Mouse (Mus musculus) C2C12 (cell line): Measurements from ENCODE around the gene Cobl.

Experiments used
- CEBPB ChIP-seq: IDR thresholded peaks from one replicate; pipeline ENCODE4 v1.6.1; 2011; ENCODE audit warnings: low read depth, mild to moderate bottlenecking, control low read depth, moderate library complexity
- CTCF ChIP-seq: IDR thresholded peaks from one replicate; pipeline ENCODE4 v1.5.1; 2011; ENCODE audit not compliant: control insufficient read depth, insufficient read depth, insufficient read length
- FOSL1 ChIP-seq: IDR thresholded peaks from one replicate; pipeline ENCODE4 v1.8.0; 2011; ENCODE audit warnings: mild to moderate bottlenecking, low read length; ENCODE audit not compliant: poor library complexity, insufficient read depth, severe bottlenecking
- MAX ChIP-seq: IDR thresholded peaks from one replicate; pipeline ENCODE4 v1.6.1; 2011; ENCODE audit warnings: mild to moderate bottlenecking, control low read depth
- MYOD1 ChIP-seq: IDR thresholded peaks from one replicate; pipeline ENCODE4 v1.6.1; 2011; ENCODE audit warnings: low read depth; ENCODE audit not compliant: control insufficient read depth, insufficient read length
- MYOG ChIP-seq: IDR thresholded peaks from one replicate; pipeline ENCODE4 v1.6.1; 2011; ENCODE audit not compliant: control insufficient read depth, insufficient read length; ENCODE audit errors: extremely low read depth
- USF1 ChIP-seq: IDR thresholded peaks from one replicate; pipeline ENCODE4 v1.6.1; 2011; ENCODE audit warnings: low read depth, mild to moderate bottlenecking, control low read depth, moderate library complexity

DNA sequence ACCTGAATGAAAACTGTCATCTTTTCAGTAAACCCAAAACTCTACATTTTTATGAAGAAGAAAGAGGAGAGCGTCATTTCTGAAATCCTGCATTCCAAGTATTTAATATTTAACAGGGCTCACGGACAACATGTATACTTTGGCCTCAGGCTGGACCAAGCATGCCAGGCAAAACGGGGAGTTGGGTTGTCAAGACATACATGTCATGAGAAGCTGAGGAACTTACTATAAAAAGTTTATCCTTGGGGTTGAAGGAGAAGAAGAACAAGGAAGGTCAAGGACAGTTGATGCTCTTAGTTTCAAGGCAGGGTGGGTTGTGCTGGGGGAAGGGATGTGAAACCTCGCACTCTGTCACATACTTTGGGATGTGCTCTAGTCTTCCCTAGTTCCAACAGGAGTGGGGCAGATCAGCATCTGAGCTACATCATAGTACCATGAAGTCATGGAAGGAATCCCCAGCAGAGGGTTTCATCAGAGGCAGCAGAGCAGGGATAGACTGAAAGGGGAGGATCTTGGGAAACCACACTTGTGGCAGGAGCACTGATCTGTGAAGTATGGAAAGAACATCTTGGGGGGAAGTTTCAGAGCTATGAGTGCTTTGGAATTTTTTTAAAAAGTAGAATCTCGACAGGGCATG is 9.7 kb upstream of the Cobl start:
- no peak for TF ChIP-seq CTCF
- TF ChIP-seq MAX: no peak
- no peak for TF ChIP-seq MYOD1
- no peak for TF ChIP-seq FOSL1
- no peak for TF ChIP-seq USF1
- TF ChIP-seq MYOG: no peak
- TF ChIP-seq CEBPB: no peak
